Mouse (Mus musculus) adipocyte (in vitro differentiated cells): ENCODE data around the gene Cyfip2.
A peak's percentile ranks its signal among the peaks of the same experiment; 100 is the strongest.

Source experiments
- DNase-seq: peaks from one replicate; pipeline ENCODE4 v3.0.0-alpha.2; 2016; ENCODE audit warnings: low spot score

Gene Cyfip2

DNA sequence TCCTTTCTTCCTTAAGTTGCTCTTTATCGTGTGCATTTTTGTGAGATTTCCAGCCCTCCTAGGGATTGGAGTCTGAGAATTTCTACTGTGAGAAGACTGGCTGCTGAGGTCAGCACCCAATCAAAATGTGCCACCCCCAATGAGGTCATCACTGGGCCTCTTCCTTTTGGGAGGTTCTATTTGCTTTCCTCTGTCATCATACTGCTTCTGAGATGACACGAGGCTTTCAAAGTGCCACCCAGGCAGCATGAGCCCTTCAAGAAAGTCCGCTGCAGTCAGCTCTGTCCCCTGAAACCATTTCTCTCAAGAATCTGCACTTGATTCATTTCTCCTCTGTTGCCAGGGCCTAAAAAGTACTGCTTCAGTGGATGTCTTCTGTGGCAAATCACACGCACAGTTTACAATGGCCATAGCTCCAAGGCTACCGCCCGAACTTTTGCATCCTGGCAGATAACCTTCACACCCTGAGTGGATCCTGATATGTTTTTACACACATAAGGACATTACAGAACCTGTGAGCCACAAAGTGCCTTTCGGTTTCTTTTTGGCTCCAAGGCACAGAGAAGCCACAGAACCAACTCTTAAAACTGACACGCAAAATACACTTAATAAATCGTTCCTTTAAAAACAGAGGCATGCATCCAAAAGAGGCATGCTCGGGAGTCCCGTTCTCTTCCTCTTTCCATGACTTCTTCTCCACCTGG is 4.2 kb downstream of the Cyfip2 start:
- no peak for DNase-seq

DNA sequence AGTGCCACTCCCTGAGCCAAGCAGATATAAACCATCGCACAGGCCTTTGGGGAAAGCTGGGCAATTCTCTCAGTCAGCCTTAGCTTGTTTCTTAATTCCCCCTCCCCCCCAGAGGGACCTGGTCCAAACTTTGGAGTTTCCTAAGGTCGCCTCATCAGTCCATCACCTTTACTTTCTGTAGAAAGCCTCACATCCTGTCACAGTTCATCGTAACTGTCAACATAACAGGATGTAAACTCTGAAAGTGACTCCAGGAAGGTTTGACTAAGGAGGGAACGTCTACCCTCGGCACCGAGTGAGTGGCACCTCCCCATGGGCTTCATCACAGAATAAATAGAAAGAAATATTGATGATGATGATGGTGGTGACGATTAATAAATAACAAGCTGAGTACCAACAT is 4.9 kb downstream of the Cyfip2 start:
- no peak for DNase-seq

DNA sequence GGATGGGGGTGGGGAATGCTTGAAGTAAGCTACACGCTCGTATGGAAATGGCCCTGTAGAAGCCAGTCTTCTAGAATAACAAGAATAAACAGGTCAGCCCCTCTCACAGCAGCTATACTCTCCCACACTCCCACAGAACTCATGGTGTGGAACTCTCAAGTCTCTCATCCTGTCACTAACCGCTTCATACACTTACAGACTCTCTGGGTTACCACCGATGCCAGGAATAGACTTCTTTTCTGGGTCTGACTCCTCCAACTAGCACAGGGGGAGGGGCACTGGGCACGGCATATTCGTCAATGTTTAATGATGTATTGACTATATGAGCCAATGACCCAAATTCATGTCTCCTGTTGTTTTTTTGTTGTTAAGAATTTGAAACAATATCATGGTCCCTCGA is 5.9 kb downstream of the Cyfip2 start:
- DNase-seq, result no peak

DNA sequence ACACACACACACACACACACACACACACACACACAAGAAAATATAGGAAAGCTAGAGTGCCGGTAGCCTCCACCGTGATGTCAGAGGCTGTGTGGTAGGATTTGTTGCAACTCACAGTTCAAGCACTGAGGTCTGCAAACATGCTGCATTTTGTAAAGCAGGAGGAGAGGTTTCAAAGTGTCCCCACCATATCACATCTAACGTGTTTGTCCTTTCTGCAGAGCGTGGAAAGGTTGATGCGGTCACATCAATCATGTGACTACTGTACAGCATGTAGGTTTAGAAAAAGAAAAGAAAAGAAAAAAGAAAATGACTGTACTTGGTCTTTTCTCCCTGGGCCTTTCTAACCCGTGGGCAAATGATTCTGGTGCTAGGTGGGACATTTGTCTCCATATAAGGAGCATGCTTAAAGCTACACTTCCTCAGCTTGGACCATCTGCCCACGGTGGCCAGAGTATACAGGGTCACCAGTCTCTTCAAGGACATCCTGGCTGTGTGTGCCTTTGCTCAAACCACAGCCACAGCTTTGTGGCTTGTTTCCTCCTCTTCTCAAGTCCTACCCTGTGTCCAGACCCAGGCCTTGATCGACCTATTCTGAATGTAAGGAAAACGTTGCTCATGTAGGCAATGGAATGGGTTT is 6.7 kb downstream of the Cyfip2 start:
- no peak for DNase-seq

- no peak for DNase-seq
These were observed 7.6 kb downstream of the Cyfip2 start for GRCm38 (mm10) chr11:46304864-46305710.

- DNase-seq, result no peak
These were observed 8.6 kb downstream of the Cyfip2 start for GRCm38 (mm10) chr11:46304093-46304492.

DNA sequence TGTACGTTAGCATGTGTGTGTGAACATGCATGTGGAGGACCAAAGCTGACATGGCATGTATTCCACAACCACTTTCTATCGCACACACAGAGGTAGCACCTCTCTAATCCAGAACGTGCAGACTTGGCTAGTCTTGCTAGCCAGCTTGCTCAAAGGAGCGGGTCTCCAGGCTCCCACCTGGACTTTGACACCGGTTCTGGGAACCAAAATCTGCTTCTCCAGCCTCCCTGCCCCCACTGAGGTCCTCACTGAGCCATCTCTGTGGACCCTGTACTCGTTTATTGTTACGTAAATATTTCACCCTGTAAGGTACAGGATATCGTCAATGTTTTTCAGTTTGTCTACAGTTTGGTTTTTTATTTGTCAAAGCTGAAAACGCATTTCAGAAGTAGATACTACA is 10.2 kb downstream of the Cyfip2 start:
- no peak for DNase-seq

- DNase-seq, result no peak
These were observed 10.9 kb downstream of the Cyfip2 start for GRCm38 (mm10) chr11:46301579-46302248.

- DNase-seq, result no peak
These were observed 12.8 kb downstream of the Cyfip2 start for GRCm38 (mm10) chr11:46299901-46300300.

DNA sequence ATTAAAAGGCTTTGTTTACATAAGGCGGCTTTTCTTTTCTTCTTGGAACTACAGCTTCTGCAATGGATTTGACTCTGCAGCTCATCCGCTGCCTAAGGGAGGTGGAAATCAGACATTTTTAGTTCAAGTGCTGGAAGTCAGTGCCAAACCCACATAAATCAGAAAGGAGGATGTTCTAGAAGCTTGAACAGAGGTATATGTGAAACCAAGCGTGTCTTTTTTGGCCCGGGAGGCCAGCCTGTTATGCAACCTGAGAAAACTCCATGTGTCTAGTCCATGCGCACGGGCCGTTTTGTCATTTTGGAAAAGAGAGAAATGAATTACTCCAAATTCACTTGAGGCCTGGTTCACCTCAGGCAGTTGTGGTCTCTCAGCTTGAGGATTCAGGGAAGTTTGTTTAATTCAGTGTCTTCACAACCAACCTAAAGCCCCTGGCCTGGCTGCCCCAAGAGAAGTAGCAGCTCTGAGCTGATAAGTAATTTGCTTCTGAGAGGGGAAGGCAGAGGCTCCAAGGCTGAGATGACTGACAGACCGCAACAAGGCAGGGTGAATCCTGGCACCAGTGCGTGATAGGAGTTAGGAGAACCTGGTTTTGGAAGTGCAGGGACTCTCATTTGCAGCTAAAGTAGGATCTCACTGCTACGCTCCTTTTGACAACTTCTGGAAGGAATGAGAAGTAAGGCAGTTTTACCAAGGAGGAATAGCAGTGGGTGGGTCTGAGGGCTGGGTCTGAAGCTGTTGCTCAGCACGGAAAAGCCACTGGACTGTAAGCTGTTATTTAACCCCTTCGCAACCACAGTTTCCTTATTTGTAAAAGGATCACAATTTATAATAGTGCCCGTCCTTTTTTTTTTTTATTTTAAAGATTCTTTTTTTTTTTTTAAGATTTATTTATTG is 13.5 kb downstream of the Cyfip2 start:
- DNase-seq, result no peak

DNA sequence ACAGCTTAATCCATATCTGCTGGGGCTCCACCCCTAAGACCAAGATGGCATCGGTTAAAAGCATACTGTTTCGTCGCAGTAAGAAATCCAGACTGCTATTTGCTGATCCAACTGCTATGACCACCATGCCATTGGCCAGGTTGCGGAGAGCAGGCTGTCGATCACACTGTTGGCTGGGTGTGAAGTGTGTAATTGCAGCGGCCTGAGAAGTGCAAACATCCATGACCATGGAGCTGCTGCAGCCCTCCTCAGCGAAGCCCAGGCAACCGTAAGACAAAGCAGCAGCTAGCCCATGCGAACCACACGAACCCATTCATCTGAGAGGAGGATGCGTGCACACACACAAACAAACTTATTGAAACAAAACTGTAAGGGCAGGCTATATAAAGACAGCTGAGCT is 18.3 kb downstream of the Cyfip2 start:
- DNase-seq, result no peak

DNA sequence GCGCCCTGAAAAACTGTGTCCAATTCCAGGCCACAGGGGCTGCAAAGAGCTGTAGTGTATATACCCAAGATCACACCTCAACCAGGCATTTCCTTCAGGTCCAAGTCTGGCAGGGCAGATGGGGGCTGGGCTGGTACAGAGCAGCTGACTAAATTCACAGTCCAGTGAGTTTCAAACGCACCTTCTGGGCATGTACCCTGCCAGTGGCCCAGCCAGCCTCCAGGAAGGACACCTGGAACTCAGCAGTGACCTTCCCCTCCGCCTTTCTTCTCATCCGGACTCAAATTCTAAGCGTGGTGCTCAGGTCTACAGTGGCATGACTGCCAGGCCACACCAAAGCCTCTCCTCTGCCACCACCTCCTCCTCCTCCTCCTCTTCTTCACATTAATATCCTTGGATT is 19.2 kb downstream of the Cyfip2 start:
- no peak for DNase-seq

GRCm38 (mm10) chr11:46290988-46291405 is 21.7 kb downstream of the Cyfip2 start:
- DNase-seq, result no peak

GRCm38 (mm10) chr11:46289561-46289960 is 23.1 kb downstream of the Cyfip2 start:
- DNase-seq, result no peak

GRCm38 (mm10) chr11:46289022-46289421 is 23.6 kb downstream of the Cyfip2 start:
- no peak for DNase-seq

DNA sequence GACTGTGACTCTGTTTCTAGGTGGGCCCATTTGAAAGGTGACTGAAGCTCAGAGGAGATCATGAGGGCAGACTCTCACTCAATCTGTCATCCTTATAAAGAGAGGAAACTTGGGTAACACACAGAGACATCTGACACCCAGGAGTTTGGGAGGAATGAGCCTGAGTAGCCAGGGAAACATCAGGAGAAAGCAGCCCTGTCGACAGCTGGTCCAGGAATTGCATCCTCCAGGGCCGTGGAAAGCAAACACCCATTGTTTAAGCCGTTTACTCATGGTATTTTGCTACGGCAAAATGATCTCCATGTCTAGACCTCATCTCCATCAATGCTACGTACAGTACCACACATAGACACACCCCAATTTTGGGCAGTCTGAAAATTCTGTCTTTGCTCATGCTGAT is 24.6 kb downstream of the Cyfip2 start:
- DNase-seq, result no peak

DNA sequence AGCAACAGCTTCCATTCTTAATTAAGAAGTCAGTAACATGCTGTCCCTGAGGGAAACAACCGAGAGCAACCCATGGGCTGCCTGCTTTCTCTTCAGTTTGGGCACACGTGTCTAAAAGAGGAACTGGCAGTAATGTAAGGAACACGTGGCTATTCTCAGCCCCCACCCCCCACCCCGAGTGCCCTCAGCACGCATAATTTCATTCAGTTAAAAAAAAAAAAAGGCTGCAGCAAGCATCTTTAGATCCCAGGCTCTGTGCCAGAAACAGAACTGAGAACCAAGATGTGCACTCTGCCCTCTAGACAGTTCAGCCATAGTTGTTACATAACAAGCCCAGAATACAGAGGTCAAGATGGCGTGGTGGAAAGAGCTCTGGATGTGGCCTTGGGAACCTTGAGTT is 25.9 kb downstream of the Cyfip2 start:
- peak; percentile 63 for DNase-seq

DNA sequence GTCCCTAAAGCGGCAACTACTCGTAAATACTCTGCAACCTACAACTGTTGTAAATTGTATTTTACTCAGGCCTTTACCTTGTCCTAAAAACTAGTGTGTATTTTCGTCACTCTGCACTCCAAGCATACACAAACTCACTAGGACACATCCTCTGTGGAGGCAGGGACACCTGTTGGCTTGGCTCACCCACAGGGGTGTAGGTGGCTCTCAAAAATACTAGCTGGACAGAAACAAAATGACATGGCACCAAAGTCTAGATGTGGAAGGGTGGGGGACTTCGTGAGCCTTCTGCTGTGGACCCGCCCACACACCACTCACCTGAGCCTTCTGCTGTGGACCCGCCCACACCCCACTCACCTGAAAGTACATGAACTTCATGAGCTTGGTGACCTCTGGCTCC is 28.9 kb downstream of the Cyfip2 start:
- DNase-seq, result no peak

- no peak for DNase-seq
These were observed 30.0 kb downstream of the Cyfip2 start for GRCm38 (mm10) chr11:46282612-46283011.

DNA sequence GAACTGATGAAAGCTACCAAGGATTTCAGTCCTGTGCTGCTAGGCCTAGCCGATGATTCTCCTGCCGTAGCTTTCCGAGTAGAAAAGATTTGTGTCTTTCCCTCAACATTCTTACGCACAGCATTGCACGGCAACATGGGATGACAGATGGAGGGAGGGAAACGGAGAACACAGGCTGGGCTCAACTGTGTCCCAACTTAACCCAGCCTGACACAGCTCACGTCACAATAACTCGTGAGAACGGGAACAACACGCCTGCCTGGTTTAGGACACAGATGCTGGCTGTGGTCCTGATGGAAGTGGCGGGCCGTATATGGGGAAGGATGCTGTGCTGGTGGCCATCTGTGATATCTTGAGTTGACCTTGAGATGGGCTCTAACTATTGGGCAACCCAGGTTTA is 34.0 kb downstream of the Cyfip2 start:
- DNase-seq, result no peak

- no peak for DNase-seq
These were observed 34.5 kb downstream of the Cyfip2 start for GRCm38 (mm10) chr11:46278140-46278539.
